24 mouse cellular contexts compared by ENCODE assay signal in the genomic region with DNA sequence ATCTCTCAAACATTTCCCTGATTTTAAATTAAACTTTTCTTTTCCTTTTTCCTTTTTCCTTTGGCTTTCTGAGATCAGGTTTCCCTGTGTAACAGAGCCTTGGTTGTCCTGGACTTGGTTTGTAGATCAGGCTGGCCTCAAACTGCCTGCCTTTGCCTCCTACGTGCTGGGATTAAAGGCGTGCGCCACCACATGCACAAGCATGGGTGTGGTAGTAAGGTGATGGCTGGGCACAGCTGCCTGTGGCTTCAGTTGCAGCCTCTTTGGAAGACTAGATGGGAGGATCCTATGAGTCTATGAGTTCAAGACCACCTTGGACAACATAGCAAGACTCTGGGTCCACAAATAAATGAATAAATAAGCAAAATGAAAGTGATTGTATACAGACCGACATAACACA.
"Had no signal": no experiment of that assay in that cellular context is flagged by ENCODE, and none has a peak within 500 bp of the region (broad histone marks: within the 10 kb centered on the region; RNA-seq: fewer than 3 reads in every experiment).

No protein-coding gene starts in this region.

- H3K4me3 ChIP-seq: gastrocnemius, adult 2 months; heart, adult 2 months; heart, embryonic 10.5 days; heart, embryonic 12.5 days; hindbrain, embryonic 10.5 days; hindbrain, embryonic 12.5 days; intestine, embryonic 15.5 days; kidney, embryonic 15.5 days; limb, embryonic 10.5 days; limb, embryonic 12.5 days; liver, embryonic 13.5 days had no signal

- DNase-seq: gastrocnemius, adult 2 months; gastrocnemius, postnatal 10 days; gastrocnemius, postnatal 25 days; heart, adult 2 months; heart, postnatal 10 days; heart, postnatal 4 days; kidney, adult 2 months; kidney, adult 9 months; kidney, postnatal 14 days; kidney, postnatal 36 days; layer of hippocampus, adult 9-11 months; layer of hippocampus, postnatal 36 days; liver; liver, embryonic 13.5 days had no signal

- H3K27me3 ChIP-seq: intestine, embryonic 15.5 days; kidney, embryonic 15.5 days; limb, embryonic 12.5 days; liver, embryonic 13.5 days had no signal

- H3K27ac ChIP-seq: gastrocnemius, adult 2 months; heart, adult 2 months; heart, embryonic 10.5 days; hindbrain, embryonic 10.5 days; hindbrain, embryonic 12.5 days; hindbrain, embryonic 14.5 days; intestine, embryonic 15.5 days; kidney, embryonic 15.5 days; kidney, postnatal 0 days; limb, embryonic 10.5 days; limb, embryonic 12.5 days; liver, embryonic 13.5 days had no signal

- H3K36me3 ChIP-seq: heart, embryonic 10.5 days; heart, embryonic 12.5 days; hindbrain, embryonic 10.5 days; hindbrain, embryonic 12.5 days; intestine, embryonic 15.5 days; kidney, embryonic 15.5 days; limb, embryonic 10.5 days; limb, embryonic 12.5 days; liver, embryonic 13.5 days had no signal
